Mouse (Mus musculus): ENCODE results near the gene Trpc4ap. TPM values are rescaled to one million over a fixed set of nuclear protein-coding genes. Genes with fewer than 3 reads are reported as not detected.
A peak's percentile ranks its signal among the peaks of the same experiment; 100 is the strongest.

Trpc4ap gene
- polyA plus RNA-seq, 1 experiment from 2014 or later: 132 TPM

- Histone ChIP-seq H3K4me2 (no peak overlapping the region), H3K27ac (ENCODE audit: low read depth) (no peak overlapping the region), H3K27me3 (ENCODE audit: insufficient read depth, low read length) (peaks cover 49% of the 10 kb centered on the region), H3K9ac (no peak overlapping the region), H3K4me1 (ENCODE audit: insufficient read depth) (no peaks in the 10 kb centered on the region), H3K9me3 (ENCODE audit: low read depth, low read length) (no peaks in the 10 kb centered on the region), H3K36me3 (ENCODE audit: insufficient read depth) (peaks cover 10% of the 10 kb centered on the region), H3K4me3 (ENCODE audit: low read depth, low read length) (no peak overlapping the region)
- peak; percentile 96 for TF ChIP-seq CTCF (IDR thresholded peaks at IDR 0.05; ENCODE audit: low read depth)
- peak; percentile 85 for DNase-seq
- 45% methylated on average over 21 of the region's 21 CpGs for WGBS
- no peak for ATAC-seq (ENCODE audit: insufficient read depth)
Measured at GRCm38 (mm10) chr2:155627030-155627738, 65.0 kb downstream of the Trpc4ap start.

GRCm38 (mm10) chr2:155626277-155626676 lies 65.9 kb downstream of the Trpc4ap start:
- WGBS: 45% methylated on average over 15 of the region's 15 CpGs
- Histone ChIP-seq H3K9me3 (ENCODE audit: low read depth, low read length) (no peaks in the 10 kb centered on the region), H3K36me3 (ENCODE audit: insufficient read depth) (peaks cover 1% of the 10 kb centered on the region; the same call in 1 of the 2 replicates), H3K27ac (ENCODE audit: low read depth) (no peak overlapping the region), H3K4me1 (ENCODE audit: insufficient read depth) (no peaks in the 10 kb centered on the region), H3K27me3 (ENCODE audit: insufficient read depth, low read length) (peaks cover 40% of the 10 kb centered on the region), H3K4me2 (no peak overlapping the region), H3K4me3 (ENCODE audit: low read depth, low read length) (no peak overlapping the region), H3K9ac (no peak overlapping the region)
- no peak for DNase-seq
- no peak for TF ChIP-seq CTCF (IDR thresholded peaks at IDR 0.05; ENCODE audit: low read depth)
- ATAC-seq (ENCODE audit: insufficient read depth): no peak

- H3K27ac ChIP-seq (ENCODE audit: low read depth): no peak overlapping the region
- H3K9ac ChIP-seq: no peak overlapping the region
- H3K4me3 ChIP-seq (ENCODE audit: low read depth, low read length): no peak overlapping the region
- no peaks in the 10 kb centered on the region for H3K36me3 ChIP-seq (ENCODE audit: insufficient read depth)
- no peak overlapping the region for H3K4me2 ChIP-seq
- H3K27me3 ChIP-seq (ENCODE audit: insufficient read depth, low read length): peaks cover 24% of the 10 kb centered on the region
- peak; percentile 72 for TF ChIP-seq CTCF (IDR thresholded peaks at IDR 0.05; ENCODE audit: low read depth)
- H3K9me3 ChIP-seq (ENCODE audit: low read depth, low read length): no peaks in the 10 kb centered on the region
- no peaks in the 10 kb centered on the region for H3K4me1 ChIP-seq (ENCODE audit: insufficient read depth)
- WGBS: 34% methylated on average over 10 of the region's 10 CpGs
- ATAC-seq (ENCODE audit: insufficient read depth) (no peak), DNase-seq (peak; percentile 76)
Measured at GRCm38 (mm10) chr2:155624730-155625129, 67.5 kb downstream of the Trpc4ap start.

- Histone ChIP-seq H3K4me2 (no peak overlapping the region), H3K4me1 (ENCODE audit: insufficient read depth) (no peaks in the 10 kb centered on the region), H3K4me3 (ENCODE audit: low read depth, low read length) (no peak overlapping the region), H3K9me3 (ENCODE audit: low read depth, low read length) (no peaks in the 10 kb centered on the region), H3K9ac (no peak overlapping the region), H3K27me3 (ENCODE audit: insufficient read depth, low read length) (peaks cover 17% of the 10 kb centered on the region), H3K27ac (ENCODE audit: low read depth) (no peak overlapping the region), H3K36me3 (ENCODE audit: insufficient read depth) (no peaks in the 10 kb centered on the region)
- DNase-seq (no peak), ATAC-seq (ENCODE audit: insufficient read depth) (no peak)
- TF ChIP-seq CTCF (IDR thresholded peaks at IDR 0.05; ENCODE audit: low read depth): no peak
- WGBS: 83% methylated on average over 6 of the region's 6 CpGs
Measured at GRCm38 (mm10) chr2:155623996-155624395, 68.2 kb downstream of the Trpc4ap start.

- Histone ChIP-seq H3K4me3 (ENCODE audit: low read depth, low read length) (no peak overlapping the region), H3K9ac (no peak overlapping the region), H3K27ac (ENCODE audit: low read depth) (no peak overlapping the region), H3K36me3 (ENCODE audit: insufficient read depth) (no peaks in the 10 kb centered on the region), H3K4me2 (no peak overlapping the region), H3K27me3 (ENCODE audit: insufficient read depth, low read length) (peaks cover 3% of the 10 kb centered on the region), H3K4me1 (ENCODE audit: insufficient read depth) (no peaks in the 10 kb centered on the region), H3K9me3 (ENCODE audit: low read depth, low read length) (no peaks in the 10 kb centered on the region)
- 30% methylated on average over 11 of the region's 11 CpGs for WGBS
- no peak for ATAC-seq (ENCODE audit: insufficient read depth)
- DNase-seq: no peak
- no peak for TF ChIP-seq CTCF (IDR thresholded peaks at IDR 0.05; ENCODE audit: low read depth)
Measured at GRCm38 (mm10) chr2:155622606-155623005, 69.6 kb downstream of the Trpc4ap start.

GRCm38 (mm10) chr2:155619817-155620216 lies 72.4 kb downstream of the Trpc4ap start:
- H3K4me2 ChIP-seq: no peak overlapping the region
- H3K4me1 ChIP-seq (ENCODE audit: insufficient read depth): no peaks in the 10 kb centered on the region
- no peaks in the 10 kb centered on the region for H3K9me3 ChIP-seq (ENCODE audit: low read depth, low read length)
- H3K27ac ChIP-seq (ENCODE audit: low read depth): no peak overlapping the region
- H3K4me3 ChIP-seq (ENCODE audit: low read depth, low read length): no peak overlapping the region
- ATAC-seq (ENCODE audit: insufficient read depth): peak; percentile 80
- TF ChIP-seq CTCF (IDR thresholded peaks at IDR 0.05; ENCODE audit: low read depth): peak; percentile 90
- WGBS: 13% methylated on average over 8 of the region's 8 CpGs
- H3K9ac ChIP-seq: no peak overlapping the region
- DNase-seq: peak; percentile 86
- H3K36me3 ChIP-seq (ENCODE audit: insufficient read depth): no peaks in the 10 kb centered on the region
- H3K27me3 ChIP-seq (ENCODE audit: insufficient read depth, low read length): no peaks in the 10 kb centered on the region

GRCm38 (mm10) chr2:155616971-155617370 lies 75.2 kb downstream of the Trpc4ap start:
- Histone ChIP-seq H3K9ac (no peak overlapping the region), H3K4me1 (ENCODE audit: insufficient read depth) (peaks cover 4% of the 10 kb centered on the region; the same call in 1 of the 2 replicates), H3K27ac (ENCODE audit: low read depth) (no peak overlapping the region), H3K9me3 (ENCODE audit: low read depth, low read length) (no peaks in the 10 kb centered on the region), H3K4me2 (no peak overlapping the region), H3K36me3 (ENCODE audit: insufficient read depth) (no peaks in the 10 kb centered on the region), H3K27me3 (ENCODE audit: insufficient read depth, low read length) (0 out of 2 replicates have a peak, but pooled peaks cover 4% of the 10 kb centered on the region), H3K4me3 (ENCODE audit: low read depth, low read length) (no peak overlapping the region)
- ATAC-seq (ENCODE audit: insufficient read depth) (no peak), DNase-seq (no peak)
- TF ChIP-seq CTCF (IDR thresholded peaks at IDR 0.05; ENCODE audit: low read depth): no peak
- 40% methylated on average over 6 of the region's 6 CpGs for WGBS

Measured in lung, embryonic 14.5 days (tissue).